Mouse (Mus musculus) cortical plate, adult 2 months (tissue): ENCODE results near the gene Tom1.

Experiments
- CTCF ChIP-seq: fragments of 200-500 bp; IDR thresholded peaks from 2 replicates; pipeline ENCODE4 v1.5.1; 2011; ENCODE audit warnings: mild to moderate bottlenecking, control low read depth, low read length; ENCODE audit not compliant: insufficient read depth; ENCODE audit errors: extremely low read depth
- POLR2A ChIP-seq: fragments of 200-500 bp; IDR thresholded peaks from 2 replicates; pipeline ENCODE4 v1.6.1; 2011; ENCODE audit warnings: mild to moderate bottlenecking, low read length, control low read depth; ENCODE audit not compliant: insufficient read depth; ENCODE audit errors: extremely low read depth

DNA sequence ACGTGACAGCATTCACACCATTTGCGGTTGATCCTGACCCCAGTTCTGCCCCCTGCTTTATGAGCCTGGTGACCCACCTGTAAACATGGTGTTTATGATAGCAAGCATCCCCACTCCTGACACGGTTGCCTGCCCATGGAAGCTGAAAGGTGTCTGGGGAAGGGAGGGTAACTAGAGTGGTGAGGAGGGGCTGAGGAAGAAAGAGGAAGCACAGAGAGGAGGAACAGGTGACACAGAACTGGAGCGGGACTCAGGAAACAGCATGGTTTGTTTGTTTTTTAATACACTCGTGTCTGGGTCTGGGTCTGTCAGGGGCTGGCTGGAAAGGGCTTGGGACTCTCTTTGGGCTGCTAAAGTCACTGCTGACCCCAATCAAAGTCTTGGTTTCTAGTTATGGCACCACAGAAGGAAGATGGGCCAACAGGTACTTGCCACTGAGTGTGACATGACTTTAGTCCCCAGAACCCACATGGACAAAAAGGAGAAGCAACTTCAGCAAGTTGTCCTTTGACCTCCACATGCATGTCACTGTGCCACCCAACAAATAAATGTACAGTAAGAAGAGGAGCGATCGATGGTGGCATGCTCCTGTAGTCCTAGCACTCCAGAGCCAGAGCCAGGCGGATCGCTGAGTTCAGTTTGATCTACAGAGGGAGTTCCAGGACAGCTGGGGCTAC lies 48.0 kb downstream of the Tom1 start:
- TF ChIP-seq CTCF (no peak), POLR2A (no peak)
